Mouse (Mus musculus): ENCODE data around the gene Vps8. TPM values are rescaled to one million over a fixed set of nuclear protein-coding genes. Genes with fewer than 3 reads are reported as not detected.

Vps8 gene
- 10 to 100 TPM; 21.4 to 24.4 TPM for total RNA-seq (2021)

GRCm38 (mm10) chr16:21422645-21423545, at the start of gene Vps8:
Gene Vps8 (plus strand): TSS chr16:21423118.
- intact Hi-C loops (cut with DNase I), result no loop called here
- peak; percentile 81 for DNase-seq (ENCODE audit: low spot score)

DNA sequence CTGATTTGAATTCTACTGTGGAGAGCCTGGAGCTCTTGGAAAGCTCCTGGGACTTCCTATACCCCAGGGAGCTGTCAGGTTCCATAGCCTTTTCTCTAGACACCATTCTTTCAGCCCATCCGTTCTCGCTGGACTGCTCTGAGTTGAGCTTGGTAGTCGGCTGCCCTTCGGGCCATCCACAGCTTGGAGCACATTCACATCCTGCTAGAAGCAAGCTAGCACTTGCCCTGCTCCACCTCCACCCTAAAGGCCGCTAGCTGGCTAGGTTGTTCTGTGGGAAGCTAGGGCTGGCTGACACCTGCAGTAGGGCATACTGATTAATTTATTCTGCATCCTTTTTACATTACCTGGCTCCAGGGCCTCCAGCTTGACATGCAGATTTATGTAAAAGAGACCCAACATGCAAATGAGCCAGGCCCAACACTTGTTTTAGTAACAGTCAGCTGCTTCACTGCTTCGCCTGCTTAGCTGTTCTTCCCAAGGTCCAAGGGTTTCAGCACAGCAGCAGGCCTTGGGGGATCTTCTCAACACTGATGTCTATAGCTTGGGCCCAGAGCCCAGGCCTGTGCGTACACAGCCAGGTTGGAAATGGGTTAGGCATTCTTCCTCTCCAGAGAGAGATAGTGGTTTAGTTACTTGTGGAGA, 49.5 kb upstream of the Vps8 start:
- no peak for DNase-seq (ENCODE audit: low spot score)
- intact Hi-C loops (cut with DNase I), result no loop called here

DNA sequence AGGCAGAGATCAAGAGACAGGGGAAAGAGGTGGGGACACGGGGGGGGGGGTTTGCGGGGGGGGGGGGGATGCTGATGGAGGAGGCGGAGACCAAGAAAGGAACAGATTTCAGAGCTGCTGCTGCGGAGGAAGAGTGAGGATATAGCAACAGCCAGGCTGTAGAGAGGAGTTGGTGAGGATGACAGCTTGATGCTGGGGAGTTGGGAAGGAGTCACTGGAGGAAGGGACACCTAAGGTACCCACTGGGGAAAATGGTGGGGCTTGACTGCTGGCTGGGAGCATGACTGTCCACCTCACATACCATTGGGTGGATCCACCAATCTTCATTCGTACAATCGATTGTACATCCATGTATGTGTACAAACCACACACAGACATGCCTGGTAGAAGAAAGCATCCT, 48.9 kb upstream of the Vps8 start:
- intact Hi-C loops (cut with DNase I), result no loop called here
- no peak for DNase-seq (ENCODE audit: low spot score)

- intact Hi-C loops (cut with DNase I), result no loop called here
- DNase-seq (ENCODE audit: low spot score), result no peak
Measured at GRCm38 (mm10) chr16:21375147-21375546, 47.8 kb upstream of the Vps8 start.

DNA sequence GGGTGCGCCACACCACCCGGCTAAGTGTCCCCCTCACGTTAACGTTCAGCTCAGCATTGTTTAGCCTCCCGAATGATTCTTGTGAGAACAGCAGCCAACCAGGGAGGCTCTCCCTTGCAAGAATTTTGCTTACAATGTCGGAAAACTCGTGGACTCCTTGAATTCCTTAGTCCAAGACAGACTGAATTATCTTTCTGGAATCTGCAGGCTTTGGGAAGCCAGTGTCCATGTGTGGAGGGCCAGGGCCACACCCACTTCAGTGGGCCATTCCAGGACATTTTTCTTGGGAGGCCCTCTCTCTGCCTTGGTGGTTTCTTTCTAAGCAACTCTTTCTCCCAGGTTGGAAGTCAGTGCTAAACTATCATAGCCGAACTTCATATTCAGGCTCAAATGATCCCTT, 46.6 kb upstream of the Vps8 start:
- intact Hi-C loops (cut with DNase I), result no loop called here

DNA sequence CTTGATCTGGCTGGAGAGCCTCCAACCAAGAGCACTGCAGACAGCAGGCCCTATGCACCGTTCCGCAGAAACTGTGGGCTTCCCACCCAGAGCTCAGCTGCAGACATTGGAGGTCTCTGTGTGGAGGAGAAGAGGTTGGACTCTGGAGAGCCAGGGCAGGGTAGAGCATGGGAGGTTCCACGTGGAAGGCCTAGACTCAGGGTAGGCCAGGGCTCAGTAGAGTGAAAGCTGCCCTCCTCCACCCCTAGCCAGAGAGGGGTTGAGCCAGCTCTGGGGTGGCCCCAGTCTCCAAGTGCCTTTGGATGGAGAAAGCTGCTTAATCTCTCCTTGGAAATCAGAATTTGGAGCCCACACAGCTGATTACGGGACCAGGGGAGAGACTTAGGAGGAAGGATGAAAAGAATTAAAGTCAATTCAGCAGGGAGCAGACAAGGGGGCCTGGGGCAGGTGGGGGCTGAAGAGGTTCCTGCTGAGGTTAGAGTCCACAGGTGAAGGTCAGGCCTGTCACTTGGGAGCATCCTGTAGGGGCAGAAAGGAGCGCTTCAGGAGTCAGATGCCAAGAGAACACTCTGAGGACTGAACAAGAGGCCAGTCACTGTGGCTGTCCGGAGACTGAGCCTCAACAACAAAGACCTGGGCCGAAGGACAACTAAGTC, 45.8 kb upstream of the Vps8 start:
- no peak for DNase-seq (ENCODE audit: low spot score)
- intact Hi-C loops (cut with DNase I), result no loop called here

More for the DNA sequence above, 46.6 kb upstream of the Vps8 start:
- no peak for DNase-seq (ENCODE audit: low spot score)

GRCm38 (mm10) chr16:21377605-21377968, 45.3 kb upstream of the Vps8 start:
- intact Hi-C loops (cut with DNase I), result no loop called here
- DNase-seq (ENCODE audit: low spot score), result no peak

DNA sequence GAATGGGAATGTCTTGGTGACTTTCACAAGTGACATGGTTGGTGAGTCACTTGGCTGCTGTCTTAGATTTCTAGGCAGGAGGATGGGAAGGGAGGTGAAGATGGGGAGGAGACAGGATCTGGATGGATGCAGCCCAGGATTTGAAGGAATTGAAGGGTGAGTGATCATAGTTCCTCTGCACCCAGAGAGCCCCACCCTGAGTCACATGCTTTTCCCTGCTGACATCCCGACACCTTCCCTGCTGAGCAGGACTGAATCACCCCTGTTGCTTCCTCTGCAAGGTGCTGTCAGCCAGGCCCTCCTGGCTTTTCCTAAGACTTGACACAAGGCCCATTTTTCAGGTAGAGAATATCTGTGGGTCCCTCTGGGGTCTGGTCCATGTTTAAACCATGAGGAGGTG, 41.4 kb upstream of the Vps8 start:
- intact Hi-C loops (cut with DNase I), result loop anchor here (10.0 kb wide), 1 partner anchor 577 kb away; no protein-coding TSS in a partner anchor
- no peak for DNase-seq (ENCODE audit: low spot score)

DNA sequence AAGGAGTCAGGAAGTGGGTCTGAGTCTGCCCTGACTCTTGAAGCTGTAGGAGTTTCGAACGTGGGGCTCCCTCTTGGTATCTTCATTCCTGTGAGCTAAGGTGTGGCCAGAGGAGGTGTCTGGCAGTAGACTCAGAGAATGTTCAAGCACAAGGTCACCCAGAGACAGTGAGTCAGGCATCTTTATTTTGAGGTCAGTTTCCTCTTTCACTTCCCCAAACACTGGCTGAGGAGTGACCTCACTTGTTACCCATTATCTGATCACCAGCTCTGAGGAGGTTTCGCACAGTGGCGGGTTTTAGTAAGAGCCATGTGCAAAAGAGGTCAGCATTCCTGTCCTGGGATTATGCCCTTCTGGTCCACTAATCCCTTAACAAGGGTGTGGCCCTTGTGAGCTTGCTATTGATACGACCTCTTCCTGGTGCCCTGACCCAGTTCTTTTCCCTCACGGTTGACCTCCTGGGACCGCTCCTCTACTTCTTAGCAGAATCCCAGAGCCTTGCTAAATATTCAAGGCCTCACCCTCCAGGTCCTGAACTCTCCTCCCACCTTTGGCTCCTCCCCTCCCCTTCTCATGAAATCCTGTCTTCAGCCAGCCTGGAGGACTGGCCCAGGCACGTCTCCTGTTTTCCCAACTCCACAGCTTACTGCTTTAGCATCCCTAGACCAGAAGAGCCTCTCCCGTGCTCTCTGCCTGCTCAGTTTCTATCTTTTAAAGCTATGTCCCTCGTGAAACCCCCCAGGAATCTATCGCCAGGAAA, 40.6 kb upstream of the Vps8 start:
- no peak for DNase-seq (ENCODE audit: low spot score)
- intact Hi-C loops (cut with DNase I), result loop anchor here (10.0 kb wide), 1 partner anchor 578 kb away; no protein-coding TSS in a partner anchor

GRCm38 (mm10) chr16:21385926-21386881, 36.7 kb upstream of the Vps8 start:
- no peak for DNase-seq (ENCODE audit: low spot score)
- intact Hi-C loops (cut with DNase I), result loop anchor here (10.0 kb wide), 1 partner anchor 581 kb away; no protein-coding TSS in a partner anchor

- intact Hi-C loops (cut with DNase I), result loop anchor here (10.0 kb wide), 1 partner anchor 585 kb away; no protein-coding TSS in a partner anchor
- DNase-seq (ENCODE audit: low spot score), result no peak
Measured at GRCm38 (mm10) chr16:21389316-21389715, 33.6 kb upstream of the Vps8 start.

GRCm38 (mm10) chr16:21390744-21391143, 32.2 kb upstream of the Vps8 start:
- intact Hi-C loops (cut with DNase I), result loop anchor here (5.0 kb wide), 1 partner anchor 48 kb away; no protein-coding TSS in a partner anchor
- no peak for DNase-seq (ENCODE audit: low spot score)

GRCm38 (mm10) chr16:21392099-21392498, 30.8 kb upstream of the Vps8 start:
- intact Hi-C loops (cut with DNase I), result loop anchor here (1.0 to 5.0 kb wide), 2 partner anchors 50 to 189 kb away; no protein-coding TSS in a partner anchor
- DNase-seq (ENCODE audit: low spot score), result no peak

DNA sequence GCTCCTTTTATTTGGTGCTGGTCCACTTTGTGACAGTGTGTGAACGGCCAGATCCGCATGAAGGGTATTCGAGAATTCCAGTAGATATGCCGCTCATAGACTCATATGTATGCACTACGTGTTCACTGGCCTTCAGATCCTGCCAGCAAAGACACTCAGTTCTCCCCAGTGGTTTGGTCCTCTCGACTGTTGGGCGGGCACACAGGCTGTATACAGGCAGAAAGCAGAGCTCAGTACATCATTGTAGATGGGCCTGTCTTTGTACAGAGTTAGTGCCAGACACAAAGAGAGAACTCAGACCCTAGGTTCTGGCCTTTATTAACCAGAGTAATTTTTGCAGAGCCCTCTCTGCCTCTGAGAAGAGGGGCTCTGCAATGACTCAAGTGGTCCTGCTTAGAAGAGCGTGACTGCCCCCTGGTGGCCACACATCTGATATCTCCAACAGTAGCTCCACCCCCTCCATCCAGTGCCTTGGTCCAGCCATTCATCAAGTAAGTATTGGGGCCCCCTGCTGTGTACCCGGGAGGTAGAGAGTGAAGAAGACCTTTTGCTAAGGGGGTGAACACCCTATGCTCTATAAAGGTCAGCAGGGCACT, 30.3 kb upstream of the Vps8 start:
- intact Hi-C loops (cut with DNase I), result loop anchor here (1.0 to 5.0 kb wide), 2 partner anchors 50 to 189 kb away; no protein-coding TSS in a partner anchor
- DNase-seq (ENCODE audit: low spot score), result peak; percentile 57

DNA sequence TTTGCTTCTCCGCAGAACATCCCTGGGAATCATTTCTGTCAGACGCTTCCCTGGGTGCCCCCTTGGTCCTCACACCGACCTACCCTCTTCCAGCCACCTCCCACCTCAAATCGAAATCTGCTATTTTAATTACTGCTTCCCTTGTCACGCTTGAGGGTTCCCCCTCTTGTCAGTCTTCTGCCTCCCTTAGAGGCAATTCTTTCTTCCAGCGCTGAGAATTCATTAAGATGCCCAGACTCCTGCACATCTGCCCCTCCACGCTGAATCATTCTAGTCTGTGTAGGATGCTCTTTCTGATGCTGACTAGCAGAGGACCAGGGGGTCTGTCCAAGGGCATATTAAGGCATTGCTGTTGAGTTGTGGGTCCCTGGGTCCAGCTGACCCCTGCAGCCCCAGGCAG, 27.4 kb upstream of the Vps8 start:
- no peak for DNase-seq (ENCODE audit: low spot score)
- intact Hi-C loops (cut with DNase I), result no loop called here

DNA sequence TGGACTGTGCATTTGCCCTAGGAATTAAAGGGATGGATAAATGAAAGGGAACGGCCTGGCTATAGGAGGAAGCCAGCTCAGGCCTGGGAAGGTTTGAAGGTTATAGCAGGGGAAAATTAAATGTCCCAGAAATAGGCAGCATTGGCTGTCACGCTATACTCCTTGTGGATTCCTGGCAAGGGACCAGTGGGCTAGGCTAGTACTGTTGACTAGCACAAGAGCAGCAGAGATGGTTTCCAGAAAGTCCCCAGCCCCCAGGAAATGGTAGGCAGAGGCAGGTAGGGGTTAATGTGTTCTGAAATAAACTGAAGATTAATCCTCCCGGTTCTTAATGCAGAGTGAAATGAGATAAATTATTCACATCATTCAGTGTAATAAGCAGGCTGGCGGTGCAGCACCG, 25.2 kb upstream of the Vps8 start:
- intact Hi-C loops (cut with DNase I), result no loop called here

GRCm38 (mm10) chr16:21398345-21399051, 24.4 kb upstream of the Vps8 start:
- intact Hi-C loops (cut with DNase I), result no loop called here
- DNase-seq (ENCODE audit: low spot score), result no peak

More for the DNA sequence above, 25.2 kb upstream of the Vps8 start:
- DNase-seq (ENCODE audit: low spot score), result no peak

DNA sequence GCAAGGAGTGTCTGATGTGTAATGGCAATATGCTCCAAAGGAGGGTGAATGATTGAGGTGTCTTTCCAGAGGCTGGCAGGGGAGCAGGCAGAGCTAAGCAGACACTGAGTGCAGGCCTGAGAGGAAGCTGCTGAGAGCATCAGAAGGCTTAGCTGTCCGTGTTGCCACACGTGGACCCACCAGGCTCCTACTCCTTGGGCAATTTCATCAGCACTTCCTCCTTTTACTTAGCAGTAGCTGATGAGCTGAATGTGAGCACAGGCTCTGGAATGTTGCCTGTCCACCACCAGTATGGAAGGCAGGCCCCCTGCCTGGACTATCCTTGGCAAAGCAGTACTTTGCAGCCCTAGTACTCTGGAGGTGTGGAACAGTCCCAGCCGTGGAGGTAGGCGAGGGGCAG, 23.0 kb upstream of the Vps8 start:
- intact Hi-C loops (cut with DNase I), result no loop called here
- DNase-seq (ENCODE audit: low spot score), result no peak

All from heart, postnatal 25 days (tissue).